In the genomic region with DNA sequence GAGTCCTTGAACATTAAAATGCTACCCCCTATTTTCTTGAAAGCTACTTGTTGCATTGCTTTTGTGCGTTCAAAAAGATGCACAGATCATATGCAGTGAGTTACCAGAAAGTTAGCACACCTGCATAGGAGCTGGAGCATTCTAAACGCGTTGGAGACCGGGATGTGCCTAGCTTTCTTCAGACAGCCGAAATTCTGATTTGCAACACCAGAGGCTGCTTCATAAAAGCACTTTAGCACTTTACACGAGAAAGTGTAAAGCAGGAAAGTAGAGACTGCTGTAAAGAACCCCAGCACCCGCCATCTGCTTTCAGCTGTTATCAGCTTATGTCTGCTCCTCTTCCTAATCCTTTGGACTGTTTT, we compare ENCODE assay signal across 7 mouse cellular contexts. TPM values are rescaled to one million over a fixed set of nuclear protein-coding genes. Genes with fewer than 3 reads are reported as not detected.
DNase-seq lines count a peak whose midpoint lies in the region; ATAC-seq and TF ChIP-seq lines count a peak whose summit lies in the region.

No protein-coding gene starts in this region.

- H3K4me2 ChIP-seq in lung, embryonic 15.5 days: peak overlapping the region; percentile 63
- peak overlapping the region; percentile 62 for H3K4me2 ChIP-seq in limb, embryonic 13.5 days (replicated peaks)

- TF ChIP-seq POLR2A in olfactory bulb, adult 2 months (IDR thresholded peaks at IDR 0.05; ENCODE audit: insufficient read depth, low read depth, low read length): no peak

- H3K36me3 ChIP-seq in lung, embryonic 15.5 days: peaks cover 13% of the 10 kb centered on the region; the same call in 1 of the 2 replicates
- peaks cover 40% of the 10 kb centered on the region for H3K36me3 ChIP-seq in erythroblast, embryonic 14.5 days (ENCODE audit: control insufficient read depth)
- peaks cover 27% of the 10 kb centered on the region for H3K36me3 ChIP-seq in limb, embryonic 13.5 days

- H3K9ac ChIP-seq in lung, embryonic 15.5 days: peak overlapping the region; percentile 42
- H3K9ac ChIP-seq in limb, embryonic 13.5 days: peak overlapping the region; percentile 20

- 0 out of 2 replicates have a peak, but pooled peaks cover 4% of the 10 kb centered on the region for H3K4me1 ChIP-seq in lung, embryonic 15.5 days
- H3K4me1 ChIP-seq in erythroblast, embryonic 14.5 days (ENCODE audit: control insufficient read depth): peaks cover 14% of the 10 kb centered on the region
- no peaks in the 10 kb centered on the region for H3K4me1 ChIP-seq in limb, embryonic 13.5 days
- no peaks in the 10 kb centered on the region for H3K4me1 ChIP-seq in olfactory bulb, adult 2 months (ENCODE audit: control insufficient read depth, insufficient read depth, low read length)

- H3K4me3 ChIP-seq in lung, embryonic 15.5 days: peak overlapping the region; percentile 50
- H3K4me3 ChIP-seq in erythroblast, embryonic 14.5 days (replicated peaks): peak overlapping the region; percentile 58
- peak overlapping the region; percentile 44 for H3K4me3 ChIP-seq in limb, embryonic 13.5 days
- H3K4me3 ChIP-seq in olfactory bulb, adult 2 months (ENCODE audit: insufficient read depth, low read depth, low read length): peak overlapping the region; percentile 33

- no peak for DNase-seq in lung, postnatal 25 days (ENCODE audit: low spot score)
- DNase-seq in embryo, embryonic 10.5 days (ENCODE audit: low spot score): no peak
- DNase-seq in thymus, postnatal 36 days: no peak

- no peaks in the 10 kb centered on the region for H3K9me3 ChIP-seq in lung, embryonic 15.5 days
- H3K9me3 ChIP-seq in erythroblast, embryonic 14.5 days (ENCODE audit: control insufficient read depth, low read length): no peaks in the 10 kb centered on the region
- no peaks in the 10 kb centered on the region for H3K9me3 ChIP-seq in limb, embryonic 13.5 days

- WGBS in lung, embryonic 15.5 days: 5% methylated on average over 7 of the region's 7 CpGs
- WGBS in limb, embryonic 13.5 days: 8% methylated on average over 7 of the region's 7 CpGs
- 1% methylated on average over 7 of the region's 7 CpGs for WGBS in olfactory bulb, adult 2 months

- H3K27me3 ChIP-seq in lung, embryonic 15.5 days: no peaks in the 10 kb centered on the region
- no peaks in the 10 kb centered on the region for H3K27me3 ChIP-seq in erythroblast, embryonic 14.5 days (ENCODE audit: control insufficient read depth)
- no peaks in the 10 kb centered on the region for H3K27me3 ChIP-seq in limb, embryonic 13.5 days

- peak overlapping the region; percentile 60 for H3K27ac ChIP-seq in lung, embryonic 15.5 days
- H3K27ac ChIP-seq in limb, embryonic 13.5 days: peak overlapping the region; percentile 49; the same call in 1 of the 2 replicates
- peak overlapping the region; percentile 44 for H3K27ac ChIP-seq in olfactory bulb, adult 2 months (ENCODE audit: insufficient read depth, low read depth, low read length)

- 0 out of 2 replicates have a peak, but pooled peaks have one; percentile 3 for ATAC-seq in lung, embryonic 15.5 days (ENCODE audit: borderline replicate concordance, extremely low read depth, low FRiP score, low TSS enrichment)
- peak; percentile 52 for ATAC-seq in limb, embryonic 13.5 days (ENCODE audit: low FRiP score, low read depth)

- no peak for TF ChIP-seq CTCF in olfactory bulb, adult 2 months (IDR thresholded peaks at IDR 0.05; ENCODE audit: insufficient read depth, low read depth, low read length)

RNA-seq across cellular contexts. Expression of a gene that starts 8.9 kb away (rescaled TPM):
- 62.2 and 62.3 TPM in 2 replicates for polyA plus RNA-seq in lung, embryonic 15.5 days (2015; fragmentation: Nextera tagmentation; extraction: Ambion mirVana)
- 0.29 and 0.47 TPM in 2 replicates for polyA plus RNA-seq in erythroblast, embryonic 14.5 days (2012)
- polyA plus RNA-seq in limb, embryonic 13.5 days (2015; fragmentation: Nextera tagmentation; extraction: Ambion mirVana): 60.2 and 60.9 TPM in 2 replicates
- polyA plus RNA-seq in olfactory bulb, adult 2 months (2012; ENCODE audit: insufficient read depth, insufficient read length, low replicate concordance, missing spikeins): not detected in 2 replicates

RNA-seq across cellular contexts. Expression of a gene that starts 9.0 kb away (rescaled TPM):
- polyA plus RNA-seq in lung, embryonic 15.5 days (2015; fragmentation: Nextera tagmentation; extraction: Ambion mirVana): 45.3 and 45.4 TPM in 2 replicates
- polyA plus RNA-seq in erythroblast, embryonic 14.5 days (2012): 0.41 and 0.82 TPM in 2 replicates
- 44.2 and 45.8 TPM in 2 replicates for polyA plus RNA-seq in limb, embryonic 13.5 days (2015; fragmentation: Nextera tagmentation; extraction: Ambion mirVana)
- not detected in 2 replicates for polyA plus RNA-seq in olfactory bulb, adult 2 months (2012; ENCODE audit: insufficient read depth, insufficient read length, low replicate concordance, missing spikeins)

Comparison
In these comparisons a context has a peak if more than half of its experiments do, and no peak if none do; other contexts are left out.
1. RNA of a gene that starts 8.9 kb away (polyA plus RNA-seq): 62.2 to 62.3 TPM in lung, embryonic 15.5 days and 60.2 to 60.9 TPM in limb, embryonic 13.5 days; 0.29 to 0.47 TPM in erythroblast, embryonic 14.5 days and not detected in olfactory bulb, adult 2 months; every median in the first group is over 10 times any median in the second.
2. RNA of a gene that starts 9.0 kb away (polyA plus RNA-seq): 44.2 to 45.8 TPM in limb, embryonic 13.5 days and 45.3 to 45.4 TPM in lung, embryonic 15.5 days; 0.41 to 0.82 TPM in erythroblast, embryonic 14.5 days and not detected in olfactory bulb, adult 2 months; every median in the first group is over 10 times any median in the second.
3. Peak in every context shown above with its lines, with median percentiles within 50 percentile points of each other: H3K27ac ChIP-seq and H3K4me3 ChIP-seq.